Mouse (Mus musculus) intestine, postnatal 0 days (tissue): Measurements from ENCODE around the gene 6430548M08Rik. TPM values are rescaled to one million over a fixed set of nuclear protein-coding genes. Genes with fewer than 3 reads are reported as not detected.

Experiments used
- ATAC-seq: fragments of 200-750 bp; cut with Nextera tagmentation; 2 replicates; pipeline ENCODE4 v1.8.0; 2017; ENCODE audit warnings: mild to moderate bottlenecking, moderate TSS enrichment, moderate library complexity
- H3K27ac ChIP-seq: fragments of 300-500 bp; sonication (generic); 2 replicates; pipeline ENCODE4 v1.5.1; 2014; ENCODE audit warnings: mild to moderate bottlenecking, low read depth, low read length, moderate library complexity
- H3K27me3 ChIP-seq: fragments of 300-500 bp; sonication (generic); replicated peaks from 2 replicates; pipeline ENCODE4 v1.6.1; 2014; ENCODE audit warnings: low read length, mixed read lengths; ENCODE audit not compliant: control insufficient read depth, insufficient read depth
- H3K36me3 ChIP-seq: fragments of 300-500 bp; sonication (generic); 2 replicates; pipeline ENCODE4 v1.6.1; 2014; ENCODE audit warnings: mild to moderate bottlenecking, moderate library complexity; ENCODE audit not compliant: control insufficient read depth, insufficient read depth
- H3K4me1 ChIP-seq: fragments of 300-500 bp; sonication (generic); replicated peaks from 2 replicates; pipeline ENCODE4 v1.6.1; 2014; ENCODE audit warnings: antibody characterized with exemption, low read length, mixed read lengths; ENCODE audit not compliant: control insufficient read depth, insufficient read depth
- H3K4me2 ChIP-seq: fragments of 300-500 bp; sonication (generic); replicated peaks from 2 replicates; pipeline ENCODE4 v1.6.1; 2014; ENCODE audit warnings: low read depth, mild to moderate bottlenecking, moderate library complexity
- H3K4me3 ChIP-seq: fragments of 300-500 bp; sonication (generic); 2 replicates; pipeline ENCODE4 v1.5.1; 2014; ENCODE audit warnings: low read depth, low read length
- H3K9ac ChIP-seq: fragments of 300-500 bp; sonication (generic); 2 replicates; pipeline ENCODE4 v1.6.1; 2014; ENCODE audit warnings: mild to moderate bottlenecking, low read depth, low read length
- H3K9me3 ChIP-seq: fragments of 300-500 bp; sonication (generic); 2 replicates; pipeline ENCODE4 v1.6.1; 2016; ENCODE audit warnings: mixed run types; ENCODE audit not compliant: control insufficient read depth
- CTCF ChIP-seq: sonication (generic); IDR thresholded peaks from 2 replicates; pipeline ENCODE4 v1.5.1; 2016; ENCODE audit warnings: low read depth, mild to moderate bottlenecking, control low read depth, antibody characterized with exemption, moderate library complexity
- WGBS: fragments of 180-500 bp; shearing (Covaris S2); extraction: QIAGEN DNeasy Blood & Tissue Kit; methylation state at CpG from one replicate; pipeline ENCODE4 v1.1.7; 2014; 5-methylcytosine and 5-hydroxymethylcytosine counted together
- polyA plus RNA-seq: library from polyadenylated mRNA; unstranded; fragments of >200 nt; fragmentation: Nextera tagmentation; extraction: Ambion mirVana; gene quantifications from 2 replicates; pipeline ENCODE4 v1.2.1, GENCODE M21; 2015

Gene 6430548M08Rik
- polyA plus RNA-seq, 1 experiment from 2014 or later = 7.1 TPM

GRCm38 (mm10) chr8:120129547-120129946 is 15.6 kb downstream of the 6430548M08Rik start:
- ATAC-seq = no peak
- Histone ChIP-seq H3K27me3 (no peaks in the 10 kb centered on the region), H3K27ac (no peak overlapping the region), H3K4me2 (no peak overlapping the region), H3K4me3 (no peak overlapping the region), H3K4me1 (no peaks in the 10 kb centered on the region), H3K9ac (no peak overlapping the region), H3K9me3 (no peaks in the 10 kb centered on the region), H3K36me3 (no peaks in the 10 kb centered on the region)
- TF ChIP-seq CTCF = no peak
- 78% methylated on average over 4 of the region's 4 CpGs for WGBS

GRCm38 (mm10) chr8:120131158-120131557 is 17.2 kb downstream of the 6430548M08Rik start:
- H3K36me3 ChIP-seq = no peaks in the 10 kb centered on the region

GRCm38 (mm10) chr8:120133169-120133568 is 19.2 kb downstream of the 6430548M08Rik start:
- no peak overlapping the region for H3K27ac ChIP-seq
- H3K9me3 ChIP-seq = no peaks in the 10 kb centered on the region
- no peaks in the 10 kb centered on the region for H3K4me1 ChIP-seq
- ATAC-seq = 0 out of 2 replicates have a peak, but pooled peaks have one; percentile 16
- no peaks in the 10 kb centered on the region for H3K36me3 ChIP-seq
- H3K9ac ChIP-seq = no peak overlapping the region
- H3K4me2 ChIP-seq = no peak overlapping the region
- H3K4me3 ChIP-seq = no peak overlapping the region
- no peak for TF ChIP-seq CTCF
- 79% methylated on average over 7 of the region's 7 CpGs for WGBS
- H3K27me3 ChIP-seq = no peaks in the 10 kb centered on the region

More at GRCm38 (mm10) chr8:120131158-120131557, 17.2 kb downstream of the 6430548M08Rik start:
- Histone ChIP-seq H3K4me3 (no peak overlapping the region), H3K9ac (no peak overlapping the region), H3K4me2 (no peak overlapping the region), H3K9me3 (no peaks in the 10 kb centered on the region), H3K27me3 (no peaks in the 10 kb centered on the region), H3K4me1 (no peaks in the 10 kb centered on the region), H3K27ac (no peak overlapping the region)
- 86% methylated on average over 8 of the region's 8 CpGs for WGBS
- TF ChIP-seq CTCF = no peak
- ATAC-seq = no peak

GRCm38 (mm10) chr8:120135687-120136086 is 21.7 kb downstream of the 6430548M08Rik start:
- Histone ChIP-seq H3K4me1 (peaks cover 13% of the 10 kb centered on the region; the same call in 1 of the 2 replicates), H3K9ac (no peak overlapping the region), H3K36me3 (no peaks in the 10 kb centered on the region), H3K27ac (no peak overlapping the region), H3K4me3 (no peak overlapping the region), H3K9me3 (no peaks in the 10 kb centered on the region), H3K27me3 (no peaks in the 10 kb centered on the region), H3K4me2 (no peak overlapping the region)
- TF ChIP-seq CTCF = no peak
- WGBS = 93% methylated on average over 7 of the region's 7 CpGs
- no peak for ATAC-seq

GRCm38 (mm10) chr8:120136618-120137017 is 22.7 kb downstream of the 6430548M08Rik start:
- H3K4me1 ChIP-seq = peaks cover 13% of the 10 kb centered on the region; the same call in 1 of the 2 replicates
- H3K4me2 ChIP-seq = no peak overlapping the region
- H3K27me3 ChIP-seq = no peaks in the 10 kb centered on the region
- no peak for TF ChIP-seq CTCF
- H3K36me3 ChIP-seq = no peaks in the 10 kb centered on the region
- 77% methylated on average over 7 of the region's 7 CpGs for WGBS
- H3K27ac ChIP-seq = no peak overlapping the region
- no peak for ATAC-seq
- no peak overlapping the region for H3K9ac ChIP-seq
- H3K4me3 ChIP-seq = no peak overlapping the region
- H3K9me3 ChIP-seq = no peaks in the 10 kb centered on the region

- H3K36me3 ChIP-seq = no peaks in the 10 kb centered on the region
- H3K4me1 ChIP-seq = peaks cover 13% of the 10 kb centered on the region; the same call in 1 of the 2 replicates
- 35% methylated on average over 2 of the region's 2 CpGs for WGBS
- no peak for TF ChIP-seq CTCF
- no peak overlapping the region for H3K9ac ChIP-seq
- peak overlapping the region; percentile 21; the same call in 1 of the 2 replicates for H3K4me2 ChIP-seq
- ATAC-seq = peak; percentile 80
- no peaks in the 10 kb centered on the region for H3K9me3 ChIP-seq
- peak overlapping the region; percentile 68 for H3K27ac ChIP-seq
- no peak overlapping the region for H3K4me3 ChIP-seq
- H3K27me3 ChIP-seq = no peaks in the 10 kb centered on the region
Observed at GRCm38 (mm10) chr8:120138958-120139357, 25.0 kb downstream of the 6430548M08Rik start.
